Mouse (Mus musculus) frontal cortex, postnatal 14 days (tissue): Measurements from ENCODE around the gene Pald1.

Experiments
- DNase-seq, 2 experiments: peaks; one replicate each; pipeline ENCODE4 v3.0.0; 2022; ENCODE audit warnings: low spot score in 2 of 2

Pald1 gene

DNA sequence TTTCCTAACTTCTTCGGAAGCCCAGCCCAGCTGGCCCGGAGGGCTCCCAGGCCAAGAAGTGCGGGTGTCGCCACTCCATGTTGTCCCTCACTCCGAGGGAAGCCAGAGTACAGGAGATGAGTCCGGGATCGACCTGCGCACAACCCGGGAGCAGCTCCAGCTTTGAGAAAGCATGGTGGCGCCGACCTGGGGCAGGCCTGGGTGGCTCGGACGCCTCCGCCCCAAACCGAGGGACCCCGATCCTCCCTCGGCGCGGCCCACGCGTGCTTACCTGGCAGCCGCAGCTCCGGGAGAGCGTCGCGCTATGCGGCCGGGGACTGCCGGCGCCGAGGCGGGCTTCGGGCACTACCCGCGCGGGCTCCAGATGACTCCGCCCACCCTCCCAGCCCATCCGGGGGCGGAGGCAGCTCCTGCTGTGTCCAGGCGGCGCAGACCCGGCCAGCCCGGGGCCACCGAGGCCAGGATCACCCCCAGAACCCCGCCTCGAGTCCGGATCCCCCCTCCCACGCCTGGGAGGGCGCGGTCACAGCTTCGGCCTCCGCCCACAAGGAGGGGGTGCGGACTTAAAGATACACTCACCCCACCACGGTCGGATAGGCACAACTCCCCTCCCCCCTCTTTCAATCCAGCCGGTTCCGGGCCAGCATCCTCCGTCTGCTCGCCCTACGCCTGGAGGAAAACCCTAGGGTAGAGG lies at the start of gene Pald1:
TSS of gene Pald1 (minus strand) at position 510 of the 694 bp plus-strand sequence.
- peak; percentile 33 to 43 for DNase-seq

DNA sequence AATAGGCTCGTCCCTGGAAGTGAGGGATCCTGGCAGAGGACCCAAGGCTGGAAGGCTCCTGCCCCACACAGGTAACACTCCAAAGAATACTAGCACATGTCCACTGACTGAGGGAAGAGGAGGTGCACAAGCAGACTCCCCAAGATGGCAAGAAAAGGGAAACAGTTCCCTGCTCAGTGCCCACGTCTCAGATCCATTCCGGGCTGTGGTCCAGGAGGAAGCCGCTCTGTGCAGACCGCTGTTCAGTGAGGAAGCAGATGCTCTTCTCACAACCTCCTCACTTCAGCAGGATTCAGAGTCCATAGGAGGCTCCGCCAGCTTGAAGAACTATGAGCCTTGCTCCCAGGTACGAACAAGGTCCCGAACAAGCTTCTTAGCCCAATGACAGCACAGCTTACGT lies 48.0 kb upstream of the Pald1 start:
- DNase-seq = peak; percentile 49 to 59

DNA sequence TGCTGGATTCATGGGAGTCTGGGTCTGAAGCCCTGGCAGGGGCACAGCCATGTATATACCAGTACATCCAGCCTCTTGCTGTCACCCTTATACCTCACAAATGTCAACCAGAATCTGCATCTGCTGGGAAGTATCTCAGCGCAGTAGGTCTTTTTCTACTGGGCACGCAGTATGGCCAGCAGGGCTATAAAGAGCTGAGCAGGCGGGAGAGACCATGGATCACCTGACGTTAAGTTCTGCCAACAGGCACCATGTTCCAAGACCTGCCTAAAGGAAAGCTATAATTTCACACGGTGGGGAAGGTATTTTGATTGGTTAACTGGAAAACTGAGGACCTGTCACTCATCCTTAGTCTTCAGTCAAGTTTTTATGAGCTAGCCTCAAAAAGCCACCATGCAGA lies 45.7 kb upstream of the Pald1 start:
- no peak for DNase-seq

DNA sequence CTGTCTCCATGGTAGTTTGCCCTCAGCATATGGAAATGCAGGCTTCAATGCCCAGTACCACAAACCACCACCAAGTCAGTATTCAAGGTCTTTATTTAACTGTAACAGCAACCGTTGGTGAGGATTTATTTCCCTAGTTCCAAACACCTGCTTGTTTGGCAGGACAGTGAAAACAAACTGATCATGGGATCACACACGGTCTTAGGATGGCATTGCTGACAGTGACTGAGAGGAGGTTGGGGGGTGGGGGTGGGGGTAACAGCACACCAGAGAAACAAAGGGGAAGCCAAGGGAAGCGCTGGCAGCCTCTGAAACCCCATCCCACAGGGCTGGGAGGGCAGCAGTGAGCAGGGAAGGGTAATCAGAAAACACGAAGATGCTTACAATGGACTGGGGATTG lies 45.1 kb upstream of the Pald1 start:
- no peak for DNase-seq

DNA sequence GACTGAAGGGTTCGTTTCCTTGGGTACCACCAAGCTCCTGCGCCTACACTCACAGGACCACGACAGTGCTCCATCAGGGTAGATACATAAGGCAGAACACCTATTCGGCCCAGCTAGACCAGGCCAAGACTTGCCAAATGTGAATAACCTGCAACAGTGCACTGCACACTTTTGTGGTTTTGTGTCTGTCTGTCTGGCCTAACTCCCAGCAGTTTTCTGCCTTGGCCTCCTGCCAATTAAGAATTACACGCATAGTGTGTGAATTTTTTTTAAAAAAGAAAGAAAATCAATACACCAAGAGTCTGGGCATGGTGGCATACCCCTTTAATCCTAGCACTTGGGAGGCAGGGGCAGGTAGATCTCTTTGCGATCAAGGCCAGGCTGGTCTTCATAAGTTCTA lies 44.6 kb upstream of the Pald1 start:
- no peak for DNase-seq

DNA sequence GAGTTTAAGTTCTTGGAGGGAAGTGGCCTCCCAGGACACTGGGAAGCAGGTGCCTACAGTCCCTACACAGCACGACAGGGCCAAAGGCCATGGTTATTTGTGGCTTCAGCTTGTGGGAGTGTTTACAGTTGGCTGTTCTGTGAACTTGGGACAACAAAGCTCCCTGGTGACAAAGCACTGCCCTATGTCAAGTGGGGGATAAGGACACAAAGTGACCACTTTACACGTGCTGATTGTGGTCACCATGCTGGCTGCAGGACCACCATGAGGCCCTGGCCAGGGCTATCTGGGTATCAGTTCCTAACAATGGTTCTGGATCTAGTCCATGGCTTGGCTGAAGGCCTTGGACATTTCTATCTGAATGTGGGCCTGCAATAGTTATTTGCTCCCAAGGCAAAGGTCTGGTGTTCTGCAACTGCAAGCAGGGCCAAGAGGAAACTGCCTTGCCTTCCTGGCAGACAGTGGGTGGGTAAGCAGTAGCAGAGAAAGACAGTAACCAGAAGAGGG lies 43.0 kb upstream of the Pald1 start:
- DNase-seq = no peak

DNA sequence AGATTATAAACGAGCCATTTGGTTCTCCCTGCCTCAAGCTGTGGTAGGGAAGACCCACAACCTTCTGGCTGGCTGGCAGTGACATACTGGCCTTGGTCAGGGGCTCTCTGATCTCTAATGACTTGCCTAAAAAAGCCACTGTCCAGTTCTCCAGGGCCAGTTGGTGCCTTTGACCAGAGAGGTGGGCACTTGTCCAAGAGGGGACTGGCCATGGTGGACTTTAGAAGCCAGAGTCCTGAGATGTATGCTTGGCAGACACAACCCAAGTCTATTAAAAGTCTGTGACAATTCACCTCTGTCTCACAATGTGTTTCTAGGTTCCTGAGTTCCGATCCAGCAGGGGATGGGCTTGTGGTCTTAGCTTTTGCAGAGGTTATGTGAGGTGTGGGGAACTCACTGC lies 41.7 kb upstream of the Pald1 start:
- DNase-seq = no peak

DNA sequence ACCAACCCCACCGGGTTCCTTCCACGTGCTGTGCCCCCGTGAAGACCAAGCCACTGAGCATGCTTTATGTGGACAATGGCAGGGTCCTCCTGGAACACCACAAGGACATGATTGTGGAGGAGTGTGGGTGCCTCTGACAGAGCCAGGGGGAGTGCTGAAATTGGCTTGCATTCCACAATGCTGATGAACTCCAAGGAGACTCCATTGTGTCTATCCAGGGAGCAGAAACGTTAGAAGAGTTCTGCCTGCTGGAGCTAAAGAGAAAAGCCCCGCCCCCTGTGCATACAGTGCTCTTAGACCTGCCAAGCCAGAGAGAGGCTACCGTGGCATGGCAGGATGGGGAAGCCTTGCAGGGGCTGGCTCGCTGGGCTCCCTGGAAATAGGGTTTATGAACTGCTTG lies 41.2 kb upstream of the Pald1 start:
- DNase-seq = no peak

DNA sequence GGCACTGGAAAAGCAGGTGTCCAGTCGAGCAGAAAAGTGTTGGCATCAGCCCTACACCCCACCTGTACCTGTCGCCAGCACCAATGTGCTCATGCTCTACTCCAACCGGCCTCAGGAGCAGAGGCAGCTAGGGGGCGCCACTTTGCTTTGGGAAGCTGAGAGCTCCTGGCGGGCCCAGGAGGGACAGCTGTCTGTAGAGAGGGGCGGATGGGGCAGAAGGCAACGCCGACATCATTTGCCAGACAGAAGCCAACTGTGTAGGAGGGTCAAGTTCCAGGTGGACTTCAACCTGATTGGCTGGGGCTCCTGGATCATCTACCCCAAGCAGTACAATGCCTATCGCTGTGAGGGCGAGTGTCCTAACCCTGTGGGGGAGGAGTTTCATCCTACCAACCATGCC lies 40.0 kb upstream of the Pald1 start:
- DNase-seq = no peak

DNA sequence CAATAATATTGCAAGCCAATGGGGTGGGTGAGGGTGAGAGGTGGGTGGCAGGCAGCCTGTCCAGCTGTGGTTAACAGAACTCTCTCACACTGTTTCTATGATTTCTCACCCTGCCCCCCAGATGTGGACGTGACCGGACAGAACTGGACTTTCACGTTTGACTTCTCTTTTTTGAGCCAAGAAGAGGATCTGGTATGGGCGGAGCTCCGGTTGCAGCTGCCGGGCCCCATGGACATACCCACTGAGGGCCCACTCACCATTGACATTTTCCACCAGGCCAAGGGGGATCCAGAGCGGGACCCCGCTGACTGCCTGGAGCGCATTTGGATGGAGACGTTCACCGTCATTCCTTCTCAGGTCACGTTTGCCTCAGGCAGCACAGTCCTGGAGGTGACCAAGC lies 39.5 kb upstream of the Pald1 start:
- DNase-seq = no peak

DNA sequence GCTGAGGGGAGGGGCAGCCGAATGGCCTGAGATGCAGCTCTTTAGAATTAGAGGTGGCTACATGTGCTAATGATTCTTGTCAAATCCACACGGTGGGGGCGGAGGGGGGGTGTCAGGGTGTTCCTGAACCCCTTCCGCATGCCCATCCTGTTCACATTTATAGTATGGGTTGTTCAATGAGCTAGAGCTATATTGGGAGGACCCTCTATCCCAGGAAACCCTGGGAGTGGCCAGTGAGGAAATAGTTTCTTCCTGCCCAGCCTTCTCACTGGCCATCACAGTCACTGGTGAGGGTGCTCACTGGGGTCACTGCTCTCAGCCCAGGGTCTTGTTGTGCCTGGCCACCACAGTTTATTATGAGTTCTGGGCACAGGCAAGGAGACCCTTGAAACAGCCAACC lies 36.7 kb upstream of the Pald1 start:
- DNase-seq = no peak

DNA sequence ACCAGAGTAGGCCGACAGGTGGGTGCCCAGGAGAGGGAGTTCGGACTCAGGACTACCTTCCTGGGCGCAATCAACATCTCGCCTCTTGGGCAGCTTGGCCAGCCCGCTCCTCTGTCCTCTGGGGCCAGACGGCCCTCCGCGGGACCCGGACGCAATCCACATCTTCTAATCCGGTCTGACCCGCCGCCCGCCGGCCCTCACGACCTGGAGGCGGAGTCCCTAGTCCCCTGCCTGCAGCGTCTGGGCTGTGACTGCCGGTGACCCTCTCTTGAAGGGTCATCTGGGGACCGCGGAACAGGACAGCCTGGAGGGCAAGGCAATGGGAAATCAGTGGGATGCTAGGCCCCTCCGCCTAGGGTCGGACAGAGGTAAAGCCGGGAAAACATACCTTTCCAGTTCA lies 35.8 kb upstream of the Pald1 start:
- DNase-seq = no peak

DNA sequence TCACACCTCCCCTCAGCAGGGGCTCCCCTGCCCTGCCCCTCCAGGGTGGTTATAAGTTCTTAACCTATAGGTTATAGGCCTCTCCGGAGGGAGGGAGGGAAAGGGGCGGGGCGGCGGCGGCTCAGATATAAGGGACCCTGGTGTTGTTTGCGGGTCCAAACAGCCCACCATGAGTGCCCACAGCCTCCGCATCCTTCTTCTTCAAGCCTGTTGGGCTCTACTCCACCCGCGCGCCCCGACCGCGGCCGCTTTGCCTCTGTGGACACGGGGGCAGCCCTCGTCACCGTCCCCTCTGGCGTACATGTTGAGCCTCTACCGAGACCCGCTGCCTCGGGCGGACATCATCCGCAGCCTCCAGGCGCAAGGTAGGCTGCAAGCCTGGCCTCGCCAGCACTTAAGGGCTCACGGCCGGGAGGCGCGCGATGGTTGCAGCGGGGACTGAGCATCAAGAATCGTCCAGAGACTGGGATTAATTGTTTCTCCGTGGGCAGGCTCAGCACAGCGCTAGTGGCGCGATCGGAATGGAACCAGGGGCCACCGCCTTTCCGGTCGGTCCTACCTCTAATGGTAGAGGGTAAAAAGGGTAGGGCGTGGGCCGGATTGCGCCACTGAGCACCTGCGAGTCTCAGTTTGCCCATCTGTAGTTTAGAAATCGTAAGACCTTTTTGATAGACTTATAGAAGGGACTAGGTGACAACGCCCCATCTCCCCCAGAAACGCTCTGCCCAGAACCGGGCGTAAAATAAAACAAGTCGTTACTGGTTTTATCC lies 35.0 kb upstream of the Pald1 start:
- DNase-seq = no peak

DNA sequence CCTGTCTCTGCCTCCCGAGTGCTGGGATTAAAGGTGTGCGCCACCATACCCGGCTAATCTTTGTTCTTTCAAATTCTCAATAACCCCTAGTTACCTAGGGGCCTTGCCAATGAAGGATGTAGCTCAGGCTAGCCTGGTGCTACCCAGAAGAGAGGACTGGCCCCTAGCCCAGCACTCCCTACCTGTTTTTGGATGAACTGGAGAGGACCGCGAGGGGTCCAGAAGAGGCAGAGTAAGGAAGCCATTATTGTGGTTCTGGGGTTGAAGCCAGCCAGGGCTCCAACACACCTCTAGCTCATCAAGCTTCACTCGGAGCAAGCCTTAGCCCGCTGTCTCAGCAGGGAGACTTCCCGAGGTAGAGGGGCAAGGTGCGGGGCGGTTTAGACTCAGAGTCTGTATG lies 34.3 kb upstream of the Pald1 start, which contains the start of gene Nodal:
TSS of gene Nodal (plus strand) at position 301 of the 400 bp plus-strand sequence.
- DNase-seq = no peak

DNA sequence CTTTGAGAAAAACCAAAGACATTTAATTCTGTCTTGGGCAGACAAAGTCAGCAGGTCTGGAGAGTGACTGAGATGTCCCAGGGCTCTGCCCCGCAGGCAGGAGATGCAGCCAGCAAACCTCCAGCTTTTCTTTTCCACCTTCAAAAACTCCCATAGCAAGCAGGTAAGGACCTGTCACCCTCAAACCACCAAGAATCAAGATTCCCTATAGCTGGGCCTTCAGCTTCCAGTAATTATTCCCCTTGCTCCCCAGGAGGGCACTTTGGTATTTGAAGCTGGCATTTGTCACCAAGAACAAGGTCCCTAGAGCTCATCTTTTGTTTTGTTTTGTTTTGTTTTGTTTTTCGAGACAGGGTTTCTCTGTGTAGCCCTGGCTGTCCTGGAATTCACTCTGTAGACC lies 33.7 kb upstream of the Pald1 start:
- no peak for DNase-seq

DNA sequence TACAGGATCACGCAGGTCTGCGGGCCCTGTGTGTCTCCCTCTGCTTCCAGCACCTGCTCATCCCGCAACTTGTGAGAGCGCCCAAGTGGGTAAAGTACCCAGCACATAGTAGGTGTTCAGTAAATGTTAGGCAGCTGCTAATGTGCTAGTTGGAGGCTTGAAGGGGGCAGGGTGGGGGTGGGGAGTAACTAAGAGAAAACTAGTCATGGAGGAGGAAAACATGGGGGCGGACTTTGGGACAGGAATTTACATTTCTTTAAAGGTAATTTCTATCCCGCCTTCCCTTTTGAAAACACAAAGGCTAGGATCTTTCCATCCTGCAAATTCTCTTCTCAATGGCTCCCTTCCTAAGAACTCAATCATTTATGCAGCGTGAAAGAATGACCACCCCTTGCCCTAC lies 33.2 kb upstream of the Pald1 start:
- no peak for DNase-seq

DNA sequence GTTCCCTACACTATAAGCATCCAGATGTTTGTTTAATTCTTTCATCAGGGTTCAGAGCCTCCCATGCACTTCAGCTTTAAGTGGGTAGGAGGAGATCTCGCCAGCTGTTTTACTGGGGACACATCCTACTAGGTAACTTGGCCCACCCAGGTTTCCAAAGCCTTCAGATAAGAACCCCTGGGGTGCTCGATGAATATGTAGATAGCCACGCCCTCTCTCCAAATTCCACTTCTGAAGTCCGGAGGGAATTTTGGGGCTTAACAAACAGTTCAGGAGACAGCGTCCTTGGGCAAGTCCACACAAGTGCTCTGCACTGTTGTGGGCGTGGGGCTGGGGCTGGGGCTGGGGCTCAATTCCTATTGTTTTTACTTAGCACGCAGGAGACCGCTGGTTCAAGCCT lies 32.6 kb upstream of the Pald1 start:
- no peak for DNase-seq

DNA sequence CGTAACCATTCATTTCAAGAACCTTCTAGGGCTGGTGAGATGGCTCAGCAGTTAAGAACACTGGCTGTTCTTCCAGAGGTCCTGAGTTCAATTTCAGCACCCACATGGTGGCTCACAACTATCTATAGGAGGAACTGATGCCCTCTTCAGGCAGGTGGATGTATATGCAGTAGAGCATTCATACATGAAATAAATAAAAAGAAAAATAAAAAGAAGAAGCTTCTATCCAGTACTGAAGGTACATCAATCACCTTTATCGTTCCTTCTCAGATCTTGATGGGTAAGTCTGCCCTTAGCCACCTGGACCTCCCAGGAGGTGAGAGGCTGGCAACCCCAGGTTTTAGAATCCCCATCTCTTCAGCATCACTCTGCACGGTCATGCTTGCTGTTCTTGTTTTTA lies 31.9 kb upstream of the Pald1 start:
- DNase-seq = no peak

DNA sequence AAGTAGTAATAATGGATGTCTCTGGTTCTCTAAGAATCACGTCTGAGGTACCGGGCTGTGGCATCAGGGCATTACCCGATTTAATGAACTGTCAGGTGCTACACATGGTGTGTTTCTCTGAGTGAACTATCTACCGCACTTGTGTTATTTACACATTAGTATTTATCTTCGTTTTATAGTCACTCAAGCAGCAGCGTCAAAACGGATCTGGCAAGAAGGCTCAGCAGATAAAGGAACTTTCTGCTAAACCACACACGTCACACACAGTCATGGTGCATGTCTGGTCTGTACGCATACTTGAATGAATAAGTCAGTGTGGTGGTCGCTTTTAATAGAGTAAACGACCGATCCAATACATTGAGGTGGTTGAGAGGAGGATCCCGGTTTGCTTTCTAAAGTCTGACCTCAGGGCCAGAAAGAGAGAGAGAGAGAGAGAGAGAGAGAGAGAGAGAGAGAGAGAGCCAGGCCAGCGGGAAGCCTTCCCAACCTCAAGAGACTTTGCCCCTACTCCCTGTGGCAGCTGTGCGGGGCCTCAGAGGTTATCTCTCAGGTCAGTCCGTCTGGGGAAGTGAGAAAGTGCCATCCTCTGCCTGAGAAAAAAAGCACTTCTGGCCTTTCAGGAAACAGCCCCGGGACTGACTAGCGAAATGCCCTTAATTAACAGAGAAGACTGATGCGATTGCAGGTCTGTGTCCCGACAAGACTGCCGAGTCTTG lies 29.7 kb upstream of the Pald1 start:
- no peak for DNase-seq

DNA sequence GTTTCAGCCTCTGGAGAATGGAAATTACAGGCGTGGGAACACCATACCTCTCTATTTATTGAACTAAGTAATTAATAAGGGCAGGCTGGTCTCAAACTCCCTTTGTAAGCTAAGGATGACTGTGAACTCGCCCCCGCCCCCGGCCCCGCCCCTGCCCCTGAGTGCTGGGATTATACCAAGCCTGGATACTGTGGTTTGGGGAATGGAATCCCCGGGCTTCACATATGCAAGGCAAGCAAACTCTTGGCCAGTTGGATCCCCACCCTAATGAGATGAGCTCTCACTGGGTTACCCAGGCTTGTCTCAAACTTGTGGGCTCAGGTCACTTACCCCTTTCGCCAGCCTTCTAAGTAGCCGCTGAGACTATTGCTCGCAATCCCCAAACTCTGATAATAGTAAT lies 26.9 kb upstream of the Pald1 start:
- DNase-seq = no peak

DNA sequence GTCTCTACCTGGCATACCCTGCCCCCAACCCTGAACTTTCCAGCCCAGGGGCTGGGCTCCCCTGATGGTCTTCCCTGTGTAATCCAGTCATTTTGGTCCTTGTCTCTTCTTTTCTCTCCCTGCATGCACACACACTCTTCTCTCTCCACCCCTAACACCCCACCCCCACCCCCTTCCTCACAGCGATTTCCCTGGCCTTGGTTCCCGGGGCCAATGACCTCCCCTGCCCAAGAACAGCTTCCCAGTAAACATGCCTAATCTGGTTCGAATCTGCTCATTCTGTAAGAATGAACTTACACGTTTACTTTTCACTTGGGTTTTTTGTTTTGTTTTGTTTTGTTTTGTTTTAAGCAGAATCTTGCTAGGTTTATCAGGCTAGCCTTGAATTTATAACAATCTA lies 26.4 kb upstream of the Pald1 start:
- no peak for DNase-seq

DNA sequence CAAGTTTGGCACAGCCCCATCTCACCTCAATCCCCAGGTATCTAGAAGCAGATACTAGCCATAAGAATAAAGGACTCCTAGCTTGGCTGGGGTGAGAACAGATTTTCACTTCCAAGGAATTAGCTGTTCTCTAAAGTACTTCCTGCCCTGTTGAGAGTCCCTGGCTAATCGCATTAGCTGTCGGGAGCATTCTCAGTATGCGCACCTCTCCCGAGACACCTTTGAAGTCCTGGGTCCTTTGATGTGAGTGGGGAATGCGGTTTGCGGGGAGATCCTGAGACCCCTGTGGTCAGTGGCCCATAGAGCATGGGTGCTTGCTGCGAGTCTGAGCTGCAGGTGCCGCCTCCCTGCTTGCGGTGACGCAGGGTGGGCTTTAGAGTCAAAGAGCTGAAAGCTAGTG lies 22.6 kb upstream of the Pald1 start:
- no peak for DNase-seq

DNA sequence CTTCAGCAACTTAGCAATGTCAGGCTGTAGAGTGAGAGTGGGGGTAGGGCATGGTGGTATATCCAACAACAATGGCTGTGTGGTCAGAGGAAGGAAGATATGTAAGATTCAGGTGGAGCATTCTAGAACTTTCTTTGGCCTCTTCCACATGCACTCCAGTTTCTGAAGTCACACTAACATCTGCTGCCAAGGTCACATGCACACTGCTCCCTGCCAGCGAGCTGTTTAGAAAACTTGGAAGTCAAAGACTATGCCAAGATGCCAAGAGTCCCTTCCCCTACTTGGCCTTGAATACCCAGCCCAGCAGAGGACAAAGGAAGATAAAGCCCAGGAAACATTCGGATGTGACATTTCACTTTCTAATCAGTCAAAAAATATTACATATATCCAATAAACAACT lies 19.6 kb upstream of the Pald1 start:
- DNase-seq = no peak
